Mouse (Mus musculus): Measurements from ENCODE around the gene Dpf3. TPM values are rescaled to one million over a fixed set of nuclear protein-coding genes. Genes with fewer than 3 reads are reported as not detected.

The Dpf3 gene
- total RNA-seq, 2 experiments from 2014 or later, result 22.5 to 26.3 TPM

- DNase-seq, result no peak
- intact Hi-C loops (cut with DNase I), result no loop called here
- Histone ChIP-seq H3K4me3 (no peak overlapping the region), H3K27ac (no peak overlapping the region)
- no peak for TF ChIP-seq CTCF (IDR thresholded peaks at IDR 0.05)
Observed at GRCm38 (mm10) chr12:83201674-83202073, 285.8 kb downstream of the Dpf3 start.

GRCm38 (mm10) chr12:83180561-83180960 is 307.0 kb downstream of the Dpf3 start:
- TF ChIP-seq CTCF (IDR thresholded peaks at IDR 0.05), result no peak
- intact Hi-C loops (cut with DNase I), result no loop called here

GRCm38 (mm10) chr12:83179860-83180259 is 307.7 kb downstream of the Dpf3 start:
- Histone ChIP-seq H3K27ac (no peak overlapping the region), H3K4me3 (no peak overlapping the region)
- no peak for TF ChIP-seq CTCF (IDR thresholded peaks at IDR 0.05)
- intact Hi-C loops (cut with DNase I), result no loop called here
- no peak for DNase-seq

More at GRCm38 (mm10) chr12:83180561-83180960, 307.0 kb downstream of the Dpf3 start:
- Histone ChIP-seq H3K27ac (no peak overlapping the region), H3K4me3 (no peak overlapping the region)
- DNase-seq, result no peak

GRCm38 (mm10) chr12:83178770-83179169 is 308.7 kb downstream of the Dpf3 start:
- Histone ChIP-seq H3K27ac (no peak overlapping the region), H3K4me3 (no peak overlapping the region)
- TF ChIP-seq CTCF (IDR thresholded peaks at IDR 0.05), result no peak
- intact Hi-C loops (cut with DNase I), result no loop called here
- DNase-seq, result no peak

GRCm38 (mm10) chr12:83169495-83170209 is 317.9 kb downstream of the Dpf3 start:
- no peak for DNase-seq
- Histone ChIP-seq H3K4me3 (no peak overlapping the region), H3K27ac (no peak overlapping the region; the same call in 1 of the 2 replicates)
- intact Hi-C loops (cut with DNase I), result no loop called here
- no peak for TF ChIP-seq CTCF (IDR thresholded peaks at IDR 0.05)

GRCm38 (mm10) chr12:83168310-83168709 is 319.2 kb downstream of the Dpf3 start:
- intact Hi-C loops (cut with DNase I), result no loop called here
- no peak for DNase-seq
- no peak for TF ChIP-seq CTCF (IDR thresholded peaks at IDR 0.05)
- H3K27ac ChIP-seq, result no peak overlapping the region; the same call in 1 of the 2 replicates
- H3K4me3 ChIP-seq, result no peak overlapping the region

- intact Hi-C loops (cut with DNase I), result no loop called here
- no peak for DNase-seq
- TF ChIP-seq CTCF (IDR thresholded peaks at IDR 0.05), result no peak
Observed at GRCm38 (mm10) chr12:83165058-83165457, 322.5 kb downstream of the Dpf3 start.

More at GRCm38 (mm10) chr12:83165058-83165457, 322.5 kb downstream of the Dpf3 start:
- H3K27ac ChIP-seq, result no peak overlapping the region
- no peak overlapping the region for H3K4me3 ChIP-seq

Other genes starting within 250 kb of the Dpf3 start
- gene Dcaf4, start 32.8 kb upstream of the Dpf3 start, total RNA-seq (2021), result 10 to 100 TPM; 18.0 to 24.5 TPM
- 10 to 100 TPM; 19.9 to 24.8 TPM for gene Zfyve1, start 109.5 kb upstream of the Dpf3 start, total RNA-seq (2021)
- gene Rbm25, start 143.5 kb upstream of the Dpf3 start, total RNA-seq (2021), result 10 to 100 TPM; 43.0 to 52.8 TPM
- 10 to 100 TPM; 25.8 to 31.2 TPM for gene Psen1, start 200.4 kb upstream of the Dpf3 start, total RNA-seq (2021)

Data from gastrocnemius, adult 2 months (tissue).